Mouse (Mus musculus): ENCODE measurements around the gene Jdp2.

Gene Jdp2

DNA sequence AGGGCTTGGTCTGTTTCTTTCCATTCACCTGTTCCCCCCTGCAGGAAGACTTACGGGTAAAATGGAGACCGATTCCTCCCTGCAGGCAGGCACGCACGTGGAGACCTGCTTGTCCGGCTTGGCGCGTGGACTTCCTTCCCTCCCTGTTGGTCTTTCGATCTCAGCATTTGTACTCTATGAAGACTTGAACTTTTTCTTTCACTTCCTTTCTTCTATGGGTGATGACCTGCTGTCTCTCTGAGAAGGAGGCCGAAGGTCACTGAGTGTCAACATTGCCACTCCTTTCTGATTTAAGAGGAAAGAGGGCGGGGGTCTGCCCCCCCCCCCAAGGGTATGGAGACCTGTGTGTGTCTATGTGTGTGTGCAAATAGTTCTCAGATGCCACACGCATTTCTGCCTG, 774 bp upstream of the Jdp2 start:
- in situ Hi-C loops (cut with MboI; ENCODE audit: low pct_unique_long_range_greater_than_20kb in 1 of 2, low sequenced_read_pairs in 2 of 2, unreplicated experiment in 1 of 2), result no loop called here

DNA sequence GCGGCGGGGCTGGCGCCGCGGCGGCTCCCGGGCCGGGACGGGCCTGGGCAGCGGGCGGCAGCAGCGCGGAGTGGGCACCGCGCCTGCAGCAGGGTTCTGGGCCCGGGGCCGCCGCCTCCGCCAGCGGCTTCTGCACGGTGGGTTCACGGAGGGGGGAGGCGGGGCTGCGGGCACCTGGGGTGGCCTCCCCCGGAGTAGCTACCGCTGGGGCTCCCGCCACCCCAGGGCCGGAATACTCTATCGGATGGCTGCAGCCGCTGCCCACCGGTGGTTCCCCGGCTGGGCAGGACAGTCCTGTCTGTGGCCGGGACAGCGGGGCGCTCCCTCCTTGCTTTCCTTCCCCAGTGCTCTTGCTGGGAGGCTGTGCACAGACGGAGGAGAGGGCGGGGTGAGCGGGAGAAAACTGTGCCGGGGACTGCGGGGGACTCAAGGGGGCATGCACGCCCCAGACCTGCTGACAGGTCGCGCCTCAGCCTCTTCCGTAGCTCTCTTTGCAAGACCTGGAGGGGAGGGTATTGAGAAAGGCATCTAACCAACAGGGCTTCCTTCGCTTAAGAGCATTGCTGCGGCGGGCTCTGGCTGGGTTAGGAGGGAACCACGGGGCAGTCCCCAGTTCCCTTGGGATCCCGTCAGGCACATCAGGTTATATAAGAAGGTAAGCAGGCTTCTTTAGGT, 788 bp downstream of the Jdp2 start:
- in situ Hi-C loops (cut with MboI; ENCODE audit: low pct_unique_long_range_greater_than_20kb in 1 of 2, low sequenced_read_pairs in 2 of 2, unreplicated experiment in 1 of 2), result no loop called here

DNA sequence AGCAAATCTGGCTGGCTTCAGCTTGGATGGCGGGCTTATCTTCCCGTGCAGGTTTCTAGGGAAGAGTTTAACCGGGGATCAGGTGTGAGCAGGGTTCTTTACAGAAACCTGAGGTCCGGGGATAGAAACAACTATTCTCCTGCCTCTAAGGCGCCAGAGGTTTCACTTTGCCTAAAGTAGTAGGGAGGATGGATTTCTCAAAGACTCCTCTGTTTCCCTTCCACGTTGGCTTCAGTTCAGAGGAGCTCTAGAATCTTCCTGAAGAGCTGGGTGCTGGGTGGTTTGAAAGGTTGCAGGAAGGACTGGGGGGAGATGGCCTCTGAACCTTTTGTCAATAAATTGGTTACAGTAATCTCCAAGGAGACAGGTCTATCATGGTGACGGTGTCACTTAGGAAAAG, 1.8 kb downstream of the Jdp2 start:
- in situ Hi-C loops (cut with MboI; ENCODE audit: low pct_unique_long_range_greater_than_20kb in 1 of 2, low sequenced_read_pairs in 2 of 2, unreplicated experiment in 1 of 2), result no loop called here

DNA sequence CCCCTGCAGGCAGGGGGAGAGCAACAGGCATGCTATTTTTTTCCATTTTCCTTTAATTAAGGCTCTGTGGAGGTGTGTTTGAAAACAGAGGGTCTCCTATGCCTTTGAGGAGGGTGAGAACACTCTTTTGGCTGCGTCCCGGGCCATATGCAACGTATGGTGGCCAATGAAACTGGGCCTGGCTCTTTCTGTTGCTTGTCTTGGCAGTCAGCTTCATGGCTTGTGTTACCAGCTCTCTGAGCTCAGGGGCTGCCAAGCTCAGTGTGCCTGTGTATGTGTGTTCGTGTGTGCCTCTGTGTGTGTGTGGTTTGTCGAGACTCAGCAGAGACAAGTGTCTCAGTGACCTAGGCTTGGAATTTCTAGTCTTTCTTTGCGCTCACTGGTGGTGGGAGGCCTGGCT, 2.7 kb downstream of the Jdp2 start:
- in situ Hi-C loops (cut with MboI; ENCODE audit: low pct_unique_long_range_greater_than_20kb in 1 of 2, low sequenced_read_pairs in 2 of 2, unreplicated experiment in 1 of 2), result no loop called here

DNA sequence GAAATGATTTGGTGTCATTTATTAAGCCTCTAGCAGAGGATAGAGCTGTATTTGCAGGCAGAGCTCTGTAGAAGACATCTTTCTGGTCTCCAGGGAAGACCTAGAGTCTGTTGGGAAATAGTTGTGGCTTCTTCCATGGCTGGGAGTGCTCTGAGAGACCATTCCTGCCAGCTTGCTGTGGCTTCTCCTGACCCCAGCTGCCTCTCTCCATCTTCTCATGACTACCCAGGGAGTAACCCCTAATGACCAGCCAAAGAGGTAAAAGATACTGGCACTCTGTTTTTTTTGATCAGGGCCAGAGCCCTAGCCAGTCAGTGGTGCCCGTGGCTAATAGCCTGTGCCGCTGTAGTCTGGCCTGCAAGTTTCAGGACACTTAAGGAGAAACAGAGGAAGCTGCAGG, 3.3 kb downstream of the Jdp2 start:
- in situ Hi-C loops (cut with MboI; ENCODE audit: low pct_unique_long_range_greater_than_20kb in 1 of 2, low sequenced_read_pairs in 2 of 2, unreplicated experiment in 1 of 2), result no loop called here

DNA sequence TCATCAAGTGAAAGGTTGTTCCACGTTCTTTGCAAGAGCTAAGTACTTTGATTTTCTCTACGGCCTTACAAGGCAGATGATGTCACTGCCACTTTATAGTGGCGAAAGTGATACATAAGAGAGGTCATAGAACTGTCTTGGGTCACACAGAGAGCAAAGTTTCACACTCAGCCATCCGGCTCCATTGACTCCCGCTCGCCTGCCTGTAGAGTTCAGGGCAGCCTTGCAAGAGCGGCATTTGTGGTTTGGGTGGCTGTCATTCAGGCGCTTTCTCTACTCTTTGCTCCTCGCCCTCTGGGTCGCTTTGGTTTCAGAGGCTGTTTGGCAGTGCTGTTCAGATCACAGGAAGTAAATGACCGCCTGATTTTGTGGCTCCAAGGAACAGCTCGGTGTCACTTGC, 4.0 kb downstream of the Jdp2 start:
- in situ Hi-C loops (cut with MboI; ENCODE audit: low pct_unique_long_range_greater_than_20kb in 1 of 2, low sequenced_read_pairs in 2 of 2, unreplicated experiment in 1 of 2), result no loop called here

DNA sequence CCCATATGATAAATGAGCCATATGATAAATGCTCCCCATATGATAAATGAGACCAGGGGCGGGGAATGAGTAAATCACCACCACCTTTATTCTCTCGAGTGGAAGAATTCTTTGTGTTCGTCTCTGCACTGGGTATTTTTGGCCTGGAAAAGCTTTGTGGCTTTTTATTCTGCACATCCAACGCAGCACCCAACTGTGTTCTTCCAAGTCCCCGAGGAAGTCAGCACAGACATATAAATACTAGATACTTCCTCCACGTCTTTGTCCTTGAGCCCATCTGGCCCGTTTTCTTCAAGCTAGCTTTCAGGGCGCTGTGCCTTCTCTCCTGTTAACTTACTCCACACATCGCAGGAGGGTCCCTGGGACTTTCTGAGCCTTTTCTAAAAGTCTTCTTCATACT, 4.9 kb downstream of the Jdp2 start:
- in situ Hi-C loops (cut with MboI; ENCODE audit: low pct_unique_long_range_greater_than_20kb in 1 of 2, low sequenced_read_pairs in 2 of 2, unreplicated experiment in 1 of 2), result no loop called here

DNA sequence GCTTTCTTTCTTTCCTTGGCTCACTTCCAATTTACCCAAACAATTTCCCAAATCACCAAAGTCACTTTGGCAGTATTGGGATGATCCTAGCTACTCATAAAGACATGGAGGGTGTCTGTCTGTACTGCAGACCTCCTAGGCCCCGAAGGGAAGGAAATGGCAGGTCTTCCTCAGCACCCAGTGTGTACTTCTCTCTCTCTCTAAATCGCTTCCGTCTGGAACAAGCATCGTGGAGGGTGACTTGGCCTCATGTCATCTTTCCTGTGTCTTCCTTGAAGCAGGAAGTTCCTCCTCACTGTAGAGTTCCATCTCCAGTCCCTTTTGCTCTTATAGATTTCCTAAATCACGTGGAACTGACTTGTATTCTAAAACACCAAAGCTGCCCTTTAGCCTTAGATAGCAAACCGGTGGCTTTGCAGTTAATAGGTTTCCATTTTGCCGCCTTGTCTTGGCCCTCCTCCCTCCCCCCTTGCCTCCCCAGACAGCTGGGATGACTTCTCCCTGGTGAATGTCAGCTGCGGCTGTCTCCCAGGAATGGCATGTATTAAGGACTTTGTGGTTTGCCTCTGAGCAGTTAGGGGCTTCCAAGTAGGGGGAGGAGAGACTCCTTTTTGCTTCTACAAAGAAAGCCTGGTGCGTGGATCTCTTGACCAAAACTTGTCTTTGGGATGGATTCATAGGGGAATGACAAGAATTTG, 5.6 kb downstream of the Jdp2 start:
- in situ Hi-C loops (cut with MboI; ENCODE audit: low pct_unique_long_range_greater_than_20kb in 1 of 2, low sequenced_read_pairs in 2 of 2, unreplicated experiment in 1 of 2), result no loop called here

DNA sequence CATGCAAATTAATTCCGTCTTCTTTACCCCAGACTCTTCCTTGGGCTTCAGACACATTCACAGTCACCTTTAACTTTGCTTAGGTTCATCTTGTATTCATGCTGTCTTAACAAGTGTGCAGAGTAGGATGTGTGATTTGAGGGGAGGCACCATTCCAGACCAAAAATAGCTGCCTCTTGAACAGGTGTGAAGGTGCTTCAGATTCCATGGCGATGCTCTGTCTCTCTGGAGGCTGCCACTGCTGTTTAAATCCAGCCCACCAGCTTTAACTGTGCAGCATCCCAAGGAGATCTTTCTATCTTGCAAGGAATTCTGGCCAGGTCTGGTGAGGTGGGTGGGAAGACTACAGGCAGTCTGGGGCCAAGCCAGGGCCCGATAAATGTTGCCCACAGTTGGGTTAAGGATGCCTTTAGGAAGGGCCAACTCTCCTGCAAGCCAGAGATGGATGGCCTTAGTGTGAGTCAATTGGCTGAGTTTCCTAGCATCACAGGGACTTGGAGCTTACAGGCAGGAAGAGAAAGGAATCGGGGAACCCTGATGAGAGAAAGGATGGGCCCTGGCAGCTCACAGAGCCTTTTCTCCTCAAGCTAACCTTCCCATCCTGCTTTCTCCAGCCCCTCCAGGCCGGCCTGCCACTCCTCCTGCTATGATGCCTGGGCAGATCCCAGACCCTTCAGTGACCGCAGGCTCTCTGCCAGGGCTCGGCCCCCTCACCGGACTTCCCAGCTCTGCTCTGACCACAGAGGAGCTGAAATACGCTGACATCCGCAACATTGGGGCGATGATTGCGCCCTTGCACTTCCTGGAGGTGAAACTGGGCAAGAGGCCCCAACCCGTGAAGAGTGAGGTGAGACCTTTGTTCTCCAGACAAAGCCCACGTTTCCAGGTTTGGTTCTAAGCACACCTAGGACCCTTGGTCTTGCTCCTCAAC, 9.0 kb downstream of the Jdp2 start:
- in situ Hi-C loops (cut with MboI; ENCODE audit: low pct_unique_long_range_greater_than_20kb in 1 of 2, low sequenced_read_pairs in 2 of 2, unreplicated experiment in 1 of 2), result no loop called here

DNA sequence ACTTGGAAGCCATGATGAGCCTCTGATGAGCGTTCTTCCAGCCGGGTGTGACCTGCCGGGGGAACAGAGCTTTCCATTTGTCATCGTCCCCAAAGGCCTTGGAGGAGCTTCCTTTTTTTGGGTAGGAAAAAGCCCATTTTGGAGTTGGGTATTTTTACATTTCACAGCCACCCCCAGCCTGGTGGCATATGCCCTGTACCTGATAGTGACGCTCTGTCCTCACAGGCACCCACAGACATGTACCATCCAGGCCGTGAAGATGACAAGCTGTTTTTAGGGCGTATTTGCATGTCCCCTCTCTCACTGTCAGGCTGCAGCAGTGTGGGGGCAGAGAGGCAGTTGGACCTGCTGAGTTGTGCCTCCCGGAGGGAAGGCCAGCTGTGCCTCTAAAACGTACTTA, 11.3 kb downstream of the Jdp2 start:
- in situ Hi-C loops (cut with MboI; ENCODE audit: low pct_unique_long_range_greater_than_20kb in 1 of 2, low sequenced_read_pairs in 2 of 2, unreplicated experiment in 1 of 2), result no loop called here

DNA sequence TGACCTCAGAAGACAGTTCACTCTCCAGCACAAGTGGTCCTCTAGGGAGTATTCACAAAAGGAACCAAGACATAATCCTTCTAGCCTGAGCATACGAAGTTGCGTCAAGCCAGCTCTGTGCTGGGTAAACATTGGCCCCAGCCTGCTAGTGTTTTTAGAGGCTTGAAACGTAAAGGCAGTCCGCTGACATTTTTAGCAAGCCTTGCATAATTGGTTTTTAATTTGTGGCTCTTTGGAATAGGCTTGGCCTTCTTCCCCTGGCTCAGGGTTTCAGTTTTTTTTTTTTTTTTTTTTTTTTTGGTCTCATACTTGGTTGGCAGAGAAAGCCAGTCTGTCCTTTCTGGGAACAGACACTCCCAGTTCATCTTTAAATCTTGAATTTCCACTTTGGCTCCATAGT, 15.3 kb downstream of the Jdp2 start:
- in situ Hi-C loops (cut with MboI; ENCODE audit: low pct_unique_long_range_greater_than_20kb in 1 of 2, low sequenced_read_pairs in 2 of 2, unreplicated experiment in 1 of 2), result no loop called here

DNA sequence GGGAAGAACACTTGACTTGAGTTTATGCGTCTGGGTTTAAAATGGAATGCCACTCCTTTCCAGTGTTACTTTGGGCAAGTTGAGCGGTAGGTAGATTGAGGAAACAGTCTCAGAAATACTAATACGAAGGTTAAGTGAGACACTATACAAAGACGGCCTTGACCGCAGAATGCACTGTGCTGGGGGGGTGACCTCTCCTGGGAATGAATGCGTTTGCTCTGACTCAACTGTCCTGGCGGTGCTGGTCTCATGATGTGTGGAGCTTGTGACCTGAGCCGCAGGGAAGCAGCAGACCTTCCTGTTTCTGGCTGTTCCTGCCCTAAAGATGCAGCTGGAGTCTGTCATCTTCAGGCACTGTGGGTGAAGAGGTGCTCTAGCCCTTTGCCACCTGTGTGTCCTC, 16.7 kb downstream of the Jdp2 start:
- in situ Hi-C loops (cut with MboI; ENCODE audit: low pct_unique_long_range_greater_than_20kb in 1 of 2, low sequenced_read_pairs in 2 of 2, unreplicated experiment in 1 of 2), result no loop called here

DNA sequence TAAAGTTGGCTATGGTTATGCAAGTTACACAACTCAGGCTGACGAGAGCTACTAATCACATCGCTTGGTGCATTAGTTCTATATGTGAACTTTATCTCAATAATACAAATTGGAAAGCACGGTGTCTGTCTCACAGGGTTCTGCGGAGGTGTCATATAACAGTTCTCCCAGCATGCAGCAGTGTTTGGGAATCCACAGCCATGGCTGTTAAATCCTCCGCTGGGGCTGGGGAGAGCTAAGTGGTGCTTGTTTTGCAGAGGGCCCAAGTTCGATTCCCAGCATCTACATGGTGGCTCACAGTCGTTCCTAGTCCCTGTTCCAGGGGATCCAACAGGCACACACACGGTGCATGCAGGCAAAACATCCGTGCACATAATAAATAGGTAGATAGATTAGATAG, 19.1 kb downstream of the Jdp2 start:
- in situ Hi-C loops (cut with MboI; ENCODE audit: low pct_unique_long_range_greater_than_20kb in 1 of 2, low sequenced_read_pairs in 2 of 2, unreplicated experiment in 1 of 2), result no loop called here

DNA sequence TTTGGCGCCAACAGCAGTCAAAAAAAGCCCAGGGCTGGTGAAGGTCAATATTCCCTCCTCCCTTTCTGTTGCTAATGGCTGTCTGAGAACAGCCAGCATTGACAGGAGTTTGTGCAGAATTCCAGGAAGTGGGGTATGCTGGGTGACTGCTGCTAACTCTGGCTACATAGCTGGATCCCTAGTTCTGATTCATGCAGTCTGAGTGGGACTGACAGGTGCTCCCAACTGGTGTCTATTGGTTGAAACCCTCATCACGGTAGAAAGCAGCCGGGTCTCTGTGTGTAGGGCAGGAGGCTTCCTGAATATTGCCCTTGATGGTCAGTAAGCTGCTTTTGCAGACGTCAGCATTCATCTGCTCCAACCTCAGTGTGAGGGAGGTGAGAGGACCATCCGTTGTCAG, 19.6 kb downstream of the Jdp2 start:
- in situ Hi-C loops (cut with MboI; ENCODE audit: low pct_unique_long_range_greater_than_20kb in 1 of 2, low sequenced_read_pairs in 2 of 2, unreplicated experiment in 1 of 2), result no loop called here

DNA sequence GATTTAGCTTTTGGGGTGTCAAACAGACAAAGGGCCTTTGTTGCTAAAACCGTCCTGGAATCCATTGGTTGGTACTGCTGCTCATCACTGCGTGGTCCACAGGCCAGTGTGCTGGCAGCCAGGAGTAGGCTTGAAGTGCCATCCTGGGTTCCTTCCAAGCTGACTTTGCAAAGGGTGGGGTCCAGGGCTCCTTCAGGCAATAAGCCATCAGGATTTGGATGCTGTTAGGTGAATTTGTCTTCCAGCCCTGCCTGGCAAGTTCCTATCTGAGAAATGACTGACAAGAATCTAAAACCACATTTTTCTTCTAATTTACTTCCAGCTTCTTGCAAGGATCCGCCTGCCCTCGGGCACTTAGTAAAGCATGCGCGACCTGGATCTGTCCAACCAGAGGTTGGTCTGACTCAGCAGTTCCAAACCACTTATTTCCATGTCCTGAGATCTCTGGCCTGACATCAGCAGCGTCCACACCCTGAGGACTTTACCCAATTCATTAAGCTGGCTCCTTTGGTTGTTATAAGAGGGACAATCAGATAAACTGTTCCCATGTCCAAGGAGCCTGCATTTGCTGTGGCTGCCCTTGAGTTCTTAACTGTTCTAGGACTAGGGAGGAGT, 20.6 kb downstream of the Jdp2 start:
- in situ Hi-C loops (cut with MboI; ENCODE audit: low pct_unique_long_range_greater_than_20kb in 1 of 2, low sequenced_read_pairs in 2 of 2, unreplicated experiment in 1 of 2), result no loop called here

DNA sequence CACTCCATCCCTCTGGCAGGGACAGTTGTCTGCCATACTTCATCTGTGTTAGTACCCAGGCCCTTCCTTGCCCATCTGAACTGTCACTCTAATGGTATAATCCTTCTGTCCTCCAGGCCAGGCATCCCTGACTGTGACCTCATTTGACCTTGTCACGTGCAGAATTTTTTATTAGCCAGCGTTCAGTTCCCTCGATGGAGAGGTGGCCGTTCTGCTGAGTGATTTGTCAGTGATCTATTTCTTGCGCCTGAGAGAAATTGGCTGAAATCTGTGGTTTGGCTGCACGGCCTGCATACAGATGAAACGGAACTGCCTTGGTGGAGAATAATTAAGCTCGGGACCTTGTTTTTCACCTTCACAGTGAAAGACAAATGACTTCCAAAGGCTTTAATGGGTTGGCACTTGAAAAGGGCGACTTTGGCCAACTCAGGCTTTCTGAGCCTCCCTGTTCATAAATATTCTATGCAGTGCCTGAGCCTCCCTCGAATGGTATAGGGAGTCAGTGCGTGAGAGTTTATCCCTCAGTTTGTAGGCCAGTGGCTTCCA, 21.1 kb downstream of the Jdp2 start:
- in situ Hi-C loops (cut with MboI; ENCODE audit: low pct_unique_long_range_greater_than_20kb in 1 of 2, low sequenced_read_pairs in 2 of 2, unreplicated experiment in 1 of 2), result no loop called here

DNA sequence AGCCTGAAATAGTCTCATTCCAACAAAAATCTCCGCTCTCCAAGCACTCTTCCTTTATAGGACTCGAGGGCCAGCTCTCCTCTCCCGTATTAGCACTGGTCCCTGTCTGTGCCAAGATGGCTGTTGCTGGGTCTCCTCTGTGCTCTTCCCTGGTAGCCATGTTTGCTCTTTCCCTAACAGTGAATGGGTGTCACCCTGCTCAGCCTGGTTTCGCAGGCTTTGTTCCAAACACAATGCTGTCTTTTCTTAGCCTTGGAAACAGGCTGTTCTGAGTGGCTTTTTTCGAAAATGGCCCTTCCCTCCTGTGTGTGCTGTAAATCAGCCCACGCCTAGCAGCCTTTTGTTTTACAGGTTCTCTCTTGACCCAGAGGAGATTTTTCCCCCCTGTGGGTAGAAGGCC, 22.2 kb downstream of the Jdp2 start:
- in situ Hi-C loops (cut with MboI; ENCODE audit: low pct_unique_long_range_greater_than_20kb in 1 of 2, low sequenced_read_pairs in 2 of 2, unreplicated experiment in 1 of 2), result no loop called here

DNA sequence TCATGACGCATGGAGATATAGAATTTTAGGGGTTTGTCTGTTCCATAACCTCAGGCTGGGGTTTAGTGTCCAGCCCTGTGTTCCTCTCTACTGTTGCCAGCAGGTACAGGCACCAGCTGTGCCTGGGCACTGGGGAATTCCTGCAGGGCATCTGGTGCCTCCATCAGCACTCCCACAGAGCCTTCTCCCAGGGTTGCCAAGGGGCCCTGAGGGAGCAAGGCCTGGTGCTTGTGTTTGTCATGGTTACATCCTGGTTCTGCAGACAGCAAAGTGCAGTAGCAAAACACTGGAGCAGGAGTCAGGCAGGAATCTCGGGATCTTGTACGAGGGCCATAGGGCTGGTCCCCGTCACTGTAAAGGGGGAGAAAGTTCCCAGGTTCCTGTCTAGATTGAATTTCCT, 22.8 kb downstream of the Jdp2 start:
- in situ Hi-C loops (cut with MboI; ENCODE audit: low pct_unique_long_range_greater_than_20kb in 1 of 2, low sequenced_read_pairs in 2 of 2, unreplicated experiment in 1 of 2), result no loop called here

DNA sequence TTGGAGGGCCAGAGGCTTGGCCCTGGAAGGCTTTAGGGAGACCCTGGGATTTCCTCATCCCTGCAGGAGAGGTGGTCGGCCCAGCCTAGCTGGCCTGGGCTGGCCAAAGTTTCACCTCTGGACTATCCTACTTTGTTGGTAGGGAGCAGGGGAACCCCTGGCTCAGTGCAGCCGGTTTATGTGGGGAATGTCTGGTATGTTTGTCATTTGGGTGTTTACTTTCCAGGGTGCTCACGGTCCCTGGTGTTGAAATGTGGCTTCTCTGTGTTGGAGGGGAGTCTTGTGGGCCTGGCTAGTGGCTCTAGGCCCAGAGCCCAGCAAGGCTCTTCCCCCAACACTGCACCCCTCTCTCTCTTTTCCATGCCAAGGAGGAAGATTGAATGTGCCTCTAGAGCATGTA, 24.9 kb downstream of the Jdp2 start:
- in situ Hi-C loops (cut with MboI; ENCODE audit: low pct_unique_long_range_greater_than_20kb in 1 of 2, low sequenced_read_pairs in 2 of 2, unreplicated experiment in 1 of 2), result no loop called here
